Mouse (Mus musculus): ENCODE measurements at regions not wholly inside any gene's neighbourhood (a gene's known extent, or its start where the extent isn't known, plus 50 kb on each side); places are given as distances from the start of the nearest gene placed in this dataset.
"Not testable (repeated sequence)": the region's sequence is repeated elsewhere in the genome, so short reads cannot be mapped to it uniquely, and the experiment has no call there.

GRCm38 (mm10) chr14:12966441-12966840, 143.6 kb upstream of the Cadps start:
- Histone ChIP-seq H3K27ac (no peak overlapping the region), H3K9ac (no peak overlapping the region), H3K9me3 (ENCODE audit: control insufficient read depth, low read length) (no peaks in the 10 kb centered on the region), H3K4me1 (replicated peaks; ENCODE audit: control insufficient read depth, insufficient read depth, low read length) (no peaks in the 10 kb centered on the region), H3K36me3 (replicated peaks; ENCODE audit: control insufficient read depth, insufficient read depth) (no peaks in the 10 kb centered on the region), H3K4me3 (replicated peaks; ENCODE audit: low read length) (no peak overlapping the region), H3K27me3 (ENCODE audit: control insufficient read depth, insufficient read depth, low read length) (no peaks in the 10 kb centered on the region), H3K4me2 (replicated peaks) (no peak overlapping the region)
- ATAC-seq (ENCODE audit: low FRiP score): no peak
- whole genome bisulfite sequencing: 15% methylated on average over 1 of the region's 1 CpGs
- no peak for DNase-seq (ENCODE audit: low spot score)

DNA sequence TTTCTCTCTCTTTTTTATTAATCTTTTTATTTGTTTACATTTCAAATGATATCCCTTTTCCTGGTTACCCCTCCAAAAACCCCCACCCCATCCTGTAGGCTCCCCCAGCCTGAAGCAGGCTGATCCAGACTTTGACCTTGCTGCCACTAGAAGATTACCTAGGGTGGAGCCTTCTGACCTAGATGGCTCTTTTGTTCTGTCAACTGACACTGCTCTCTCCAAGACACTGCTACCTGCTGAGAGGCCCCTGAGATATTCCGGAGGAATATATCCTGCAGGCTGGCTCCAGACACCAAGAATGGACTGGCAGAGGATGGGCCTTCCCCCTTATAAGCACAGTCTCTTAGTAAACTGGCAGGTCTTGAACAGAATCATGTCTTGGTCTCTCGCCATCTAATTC, 135.0 kb upstream of the Cadps start:
- WGBS: 78% methylated on average over 2 of the region's 2 CpGs
- H3K9ac ChIP-seq; H3K36me3 ChIP-seq (replicated peaks; ENCODE audit: control insufficient read depth, insufficient read depth); DNase-seq (ENCODE audit: low spot score); H3K9me3 ChIP-seq (ENCODE audit: control insufficient read depth, low read length); H3K27ac ChIP-seq; H3K4me1 ChIP-seq (replicated peaks; ENCODE audit: control insufficient read depth, insufficient read depth, low read length); H3K4me3 ChIP-seq (replicated peaks; ENCODE audit: low read length); H3K4me2 ChIP-seq (replicated peaks); H3K27me3 ChIP-seq (ENCODE audit: control insufficient read depth, insufficient read depth, low read length); ATAC-seq (ENCODE audit: low FRiP score): not testable (repeated sequence)

DNA sequence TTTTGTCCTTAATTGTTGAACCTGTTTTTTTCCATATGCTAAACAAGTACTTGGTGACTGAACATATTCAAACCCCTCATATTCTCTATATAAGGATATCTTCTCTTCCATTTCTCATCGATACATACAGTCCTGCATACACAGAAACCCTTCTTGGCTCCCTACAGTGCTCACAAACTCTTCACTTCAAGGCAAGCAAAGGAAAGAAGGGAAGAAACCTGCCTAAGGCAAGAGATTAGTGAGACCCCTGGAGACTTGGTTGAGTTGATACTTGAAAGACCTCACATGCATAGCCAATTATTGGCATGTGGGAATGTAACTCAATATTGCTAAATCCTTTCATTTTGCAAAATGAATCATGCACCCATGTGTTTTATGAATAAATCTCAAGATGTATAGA, 128.0 kb upstream of the Cadps start:
- Histone ChIP-seq H3K36me3 (replicated peaks; ENCODE audit: control insufficient read depth, insufficient read depth) (no peaks in the 10 kb centered on the region), H3K4me2 (replicated peaks) (no peak overlapping the region), H3K4me3 (replicated peaks; ENCODE audit: low read length) (no peak overlapping the region), H3K9me3 (ENCODE audit: control insufficient read depth, low read length) (no peaks in the 10 kb centered on the region), H3K27ac (no peak overlapping the region), H3K4me1 (replicated peaks; ENCODE audit: control insufficient read depth, insufficient read depth, low read length) (no peaks in the 10 kb centered on the region), H3K27me3 (ENCODE audit: control insufficient read depth, insufficient read depth, low read length) (no peaks in the 10 kb centered on the region), H3K9ac (no peak overlapping the region)
- WGBS: 86% methylated on average over 1 of the region's 1 CpGs
- no peak for ATAC-seq (ENCODE audit: low FRiP score)
- DNase-seq (ENCODE audit: low spot score): no peak

- Histone ChIP-seq H3K9me3 (ENCODE audit: control insufficient read depth, low read length) (no peaks in the 10 kb centered on the region), H3K27me3 (ENCODE audit: control insufficient read depth, insufficient read depth, low read length) (no peaks in the 10 kb centered on the region), H3K4me2 (replicated peaks) (no peak overlapping the region), H3K9ac (no peak overlapping the region), H3K4me1 (replicated peaks; ENCODE audit: control insufficient read depth, insufficient read depth, low read length) (no peaks in the 10 kb centered on the region), H3K4me3 (replicated peaks; ENCODE audit: low read length) (no peak overlapping the region), H3K27ac (no peak overlapping the region), H3K36me3 (replicated peaks; ENCODE audit: control insufficient read depth, insufficient read depth) (no peaks in the 10 kb centered on the region)
- 80% methylated on average over 4 of the region's 4 CpGs for WGBS
- DNase-seq (ENCODE audit: low spot score) (no peak), ATAC-seq (ENCODE audit: low FRiP score) (no peak)
Observed at GRCm38 (mm10) chr14:12938638-12939293, 115.9 kb upstream of the Cadps start.

DNA sequence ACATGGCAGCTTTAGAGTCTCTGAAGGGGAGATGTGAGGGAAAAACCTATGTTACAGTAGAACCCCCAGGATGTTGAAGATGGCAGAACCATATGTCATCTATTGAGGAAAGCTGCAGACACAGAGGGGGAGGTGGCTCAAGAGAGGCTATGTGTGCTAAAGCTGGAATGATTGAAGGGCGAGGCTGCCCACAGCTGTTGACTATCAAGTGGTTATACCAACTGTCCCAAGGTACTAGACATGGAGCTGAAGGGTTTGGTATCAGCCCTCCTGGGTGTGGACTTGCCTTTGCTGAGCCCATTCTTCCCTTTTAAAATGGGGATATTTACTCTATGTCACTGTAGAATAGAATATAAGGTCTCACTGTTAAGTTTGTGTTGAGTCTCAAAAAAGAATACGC, 113.5 kb upstream of the Cadps start:
- H3K4me2 ChIP-seq (replicated peaks): no peak overlapping the region
- no peaks in the 10 kb centered on the region for H3K36me3 ChIP-seq (replicated peaks; ENCODE audit: control insufficient read depth, insufficient read depth)
- H3K4me1 ChIP-seq (replicated peaks; ENCODE audit: control insufficient read depth, insufficient read depth, low read length): no peaks in the 10 kb centered on the region
- no peaks in the 10 kb centered on the region for H3K9me3 ChIP-seq (ENCODE audit: control insufficient read depth, low read length)
- ATAC-seq (ENCODE audit: low FRiP score) (no peak), DNase-seq (ENCODE audit: low spot score) (no peak)
- no peak overlapping the region for H3K27ac ChIP-seq
- WGBS: 92% methylated on average over 2 of the region's 2 CpGs
- no peaks in the 10 kb centered on the region for H3K27me3 ChIP-seq (ENCODE audit: control insufficient read depth, insufficient read depth, low read length)
- no peak overlapping the region for H3K4me3 ChIP-seq (replicated peaks; ENCODE audit: low read length)
- H3K9ac ChIP-seq: no peak overlapping the region

- WGBS: 49% methylated on average over 5 of the region's 5 CpGs
- Histone ChIP-seq H3K4me3 (replicated peaks; ENCODE audit: low read length) (no peak overlapping the region), H3K4me2 (replicated peaks) (no peak overlapping the region), H3K9me3 (ENCODE audit: control insufficient read depth, low read length) (no peaks in the 10 kb centered on the region), H3K4me1 (replicated peaks; ENCODE audit: control insufficient read depth, insufficient read depth, low read length) (no peaks in the 10 kb centered on the region), H3K36me3 (replicated peaks; ENCODE audit: control insufficient read depth, insufficient read depth) (no peaks in the 10 kb centered on the region), H3K27me3 (ENCODE audit: control insufficient read depth, insufficient read depth, low read length) (no peaks in the 10 kb centered on the region), H3K9ac (no peak overlapping the region), H3K27ac (no peak overlapping the region)
- no peak for ATAC-seq (ENCODE audit: low FRiP score)
- no peak for DNase-seq (ENCODE audit: low spot score)
Observed at GRCm38 (mm10) chr14:12931668-12932384, 108.9 kb upstream of the Cadps start.

DNA sequence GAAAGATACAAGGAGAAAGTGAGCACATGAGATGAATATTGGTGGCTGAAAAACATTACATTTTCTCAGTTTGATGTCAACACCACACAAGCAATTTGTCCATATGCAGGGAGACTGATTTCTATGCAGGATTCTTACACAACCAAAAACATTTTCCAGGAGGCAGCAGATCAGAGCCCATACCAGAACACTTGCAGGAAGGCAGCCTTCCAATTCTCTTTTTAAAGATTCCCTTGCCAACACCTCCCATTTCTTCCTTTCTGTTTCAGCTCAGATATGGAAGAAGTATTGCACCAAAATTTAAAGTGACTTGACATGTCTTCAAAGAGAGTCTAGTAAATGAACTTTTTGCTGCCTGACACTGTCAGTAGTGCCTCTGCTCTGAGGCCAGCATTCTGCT, 100.7 kb upstream of the Cadps start:
- ATAC-seq (ENCODE audit: low FRiP score) (no peak), DNase-seq (ENCODE audit: low spot score) (no peak)
- H3K9ac ChIP-seq: no peak overlapping the region
- no peaks in the 10 kb centered on the region for H3K36me3 ChIP-seq (replicated peaks; ENCODE audit: control insufficient read depth, insufficient read depth)
- no peak overlapping the region for H3K4me2 ChIP-seq (replicated peaks)
- no peaks in the 10 kb centered on the region for H3K9me3 ChIP-seq (ENCODE audit: control insufficient read depth, low read length)
- no peaks in the 10 kb centered on the region for H3K4me1 ChIP-seq (replicated peaks; ENCODE audit: control insufficient read depth, insufficient read depth, low read length)
- H3K4me3 ChIP-seq (replicated peaks; ENCODE audit: low read length): no peak overlapping the region
- no peak overlapping the region for H3K27ac ChIP-seq
- H3K27me3 ChIP-seq (ENCODE audit: control insufficient read depth, insufficient read depth, low read length): no peaks in the 10 kb centered on the region

DNA sequence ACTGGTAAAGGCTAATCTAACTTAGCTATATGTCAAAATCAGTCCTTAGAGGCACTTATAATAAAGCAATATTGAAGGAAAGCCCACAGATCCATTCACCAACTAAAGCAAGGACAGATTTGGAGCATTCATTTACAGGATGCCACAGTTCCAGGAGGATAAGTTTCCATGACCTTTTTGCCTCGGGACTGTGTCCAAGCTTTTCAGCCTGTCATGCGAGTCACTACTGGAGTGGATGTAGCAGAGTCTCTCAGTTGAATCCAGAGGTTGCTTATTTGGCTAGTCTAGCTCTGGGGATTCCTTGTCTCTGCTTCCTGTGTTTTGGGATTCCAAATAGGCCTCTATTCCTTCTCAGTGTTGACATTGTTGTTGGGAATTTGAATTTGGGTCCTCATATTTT, 92.6 kb upstream of the Cadps start:
- no peaks in the 10 kb centered on the region for H3K9me3 ChIP-seq (ENCODE audit: control insufficient read depth, low read length)
- no peak for DNase-seq (ENCODE audit: low spot score)
- H3K4me2 ChIP-seq (replicated peaks): no peak overlapping the region
- no peak for ATAC-seq (ENCODE audit: low FRiP score)
- no peak overlapping the region for H3K27ac ChIP-seq
- H3K4me3 ChIP-seq (replicated peaks; ENCODE audit: low read length): no peak overlapping the region
- 85% methylated on average over 2 of the region's 2 CpGs for WGBS
- H3K36me3 ChIP-seq (replicated peaks; ENCODE audit: control insufficient read depth, insufficient read depth): no peaks in the 10 kb centered on the region
- no peaks in the 10 kb centered on the region for H3K4me1 ChIP-seq (replicated peaks; ENCODE audit: control insufficient read depth, insufficient read depth, low read length)
- no peak overlapping the region for H3K9ac ChIP-seq
- no peaks in the 10 kb centered on the region for H3K27me3 ChIP-seq (ENCODE audit: control insufficient read depth, insufficient read depth, low read length)

DNA sequence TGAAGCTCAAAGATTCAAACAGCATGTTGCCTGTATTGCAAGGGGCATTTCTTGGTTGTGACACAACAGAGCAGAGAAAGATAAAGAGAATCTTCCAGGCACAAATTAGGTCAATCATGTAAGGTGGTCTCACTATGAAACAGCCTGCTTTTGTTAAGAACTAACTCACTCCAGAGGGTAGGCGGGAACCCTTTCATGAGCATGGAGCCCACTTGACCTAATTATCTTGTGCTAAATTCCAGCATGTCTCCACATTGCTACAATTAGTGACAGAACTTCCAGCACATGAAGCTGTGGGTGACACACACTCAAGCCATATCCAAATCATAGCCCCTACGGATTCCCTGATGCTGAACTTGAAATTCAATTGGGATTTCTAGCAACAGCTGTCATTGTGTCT, 91.1 kb upstream of the Cadps start:
- Histone ChIP-seq H3K4me1 (replicated peaks; ENCODE audit: control insufficient read depth, insufficient read depth, low read length) (no peaks in the 10 kb centered on the region), H3K4me2 (replicated peaks) (no peak overlapping the region), H3K9ac (no peak overlapping the region), H3K4me3 (replicated peaks; ENCODE audit: low read length) (no peak overlapping the region), H3K27ac (no peak overlapping the region), H3K9me3 (ENCODE audit: control insufficient read depth, low read length) (no peaks in the 10 kb centered on the region), H3K27me3 (ENCODE audit: control insufficient read depth, insufficient read depth, low read length) (no peaks in the 10 kb centered on the region), H3K36me3 (replicated peaks; ENCODE audit: control insufficient read depth, insufficient read depth) (no peaks in the 10 kb centered on the region)
- WGBS: 70% methylated on average over 2 of the region's 2 CpGs
- ATAC-seq (ENCODE audit: low FRiP score) (no peak), DNase-seq (ENCODE audit: low spot score) (no peak)

DNA sequence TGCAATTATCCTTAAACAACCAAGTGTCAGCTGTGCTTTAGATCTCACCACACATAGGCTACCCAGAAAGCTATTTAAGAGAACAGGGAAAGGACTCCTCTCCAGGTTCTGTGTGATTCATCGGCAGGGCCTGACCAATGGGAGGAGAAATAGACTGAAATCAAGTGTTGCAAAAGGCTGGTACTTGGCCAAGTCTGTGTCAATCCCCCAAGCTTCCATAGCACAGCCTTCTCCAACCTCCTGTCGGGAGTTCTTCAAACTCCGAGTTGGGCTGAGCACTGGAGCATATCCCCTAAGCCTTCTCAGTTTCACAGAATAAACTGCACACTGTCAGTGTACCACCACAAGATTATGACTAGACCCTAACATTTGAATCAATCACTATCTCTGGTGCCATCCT, 90.5 kb upstream of the Cadps start:
- Histone ChIP-seq H3K4me2 (replicated peaks) (no peak overlapping the region), H3K4me3 (replicated peaks; ENCODE audit: low read length) (no peak overlapping the region), H3K27me3 (ENCODE audit: control insufficient read depth, insufficient read depth, low read length) (no peaks in the 10 kb centered on the region), H3K27ac (no peak overlapping the region), H3K9ac (no peak overlapping the region), H3K36me3 (replicated peaks; ENCODE audit: control insufficient read depth, insufficient read depth) (no peaks in the 10 kb centered on the region), H3K4me1 (replicated peaks; ENCODE audit: control insufficient read depth, insufficient read depth, low read length) (no peaks in the 10 kb centered on the region), H3K9me3 (ENCODE audit: control insufficient read depth, low read length) (no peaks in the 10 kb centered on the region)
- ATAC-seq (ENCODE audit: low FRiP score) (no peak), DNase-seq (ENCODE audit: low spot score) (no peak)
- WGBS: 78% methylated on average over 3 of the region's 3 CpGs

All from hindbrain, embryonic 14.5 days (tissue).